Mouse (Mus musculus): ENCODE data around the gene Phkg2. TPM values are rescaled to one million over a fixed set of nuclear protein-coding genes. Genes with fewer than 3 reads are reported as not detected.

The Phkg2 gene
- 10 to 100 TPM; 78.1 to 79.8 TPM for total RNA-seq (2021)
- long read RNA-seq, experiment 1, transcript Phkg2-201 (10 exons, 1,570 nt) = major isoform, 12 of 32 reads
- long read RNA-seq, experiment 1, partial matches to known transcripts = 7 of 32 reads
- long read RNA-seq, experiment 1, other reads (novel, unspliced or antisense) = 8 of 32 reads
- long read RNA-seq, experiment 2, transcript Phkg2-201 (10 exons, 1,570 nt) = major isoform, 8 of 25 reads
- long read RNA-seq, experiment 2, partial matches to known transcripts = 2 of 25 reads
- long read RNA-seq, experiment 2, other reads (novel, unspliced or antisense) = 10 of 25 reads

DNA sequence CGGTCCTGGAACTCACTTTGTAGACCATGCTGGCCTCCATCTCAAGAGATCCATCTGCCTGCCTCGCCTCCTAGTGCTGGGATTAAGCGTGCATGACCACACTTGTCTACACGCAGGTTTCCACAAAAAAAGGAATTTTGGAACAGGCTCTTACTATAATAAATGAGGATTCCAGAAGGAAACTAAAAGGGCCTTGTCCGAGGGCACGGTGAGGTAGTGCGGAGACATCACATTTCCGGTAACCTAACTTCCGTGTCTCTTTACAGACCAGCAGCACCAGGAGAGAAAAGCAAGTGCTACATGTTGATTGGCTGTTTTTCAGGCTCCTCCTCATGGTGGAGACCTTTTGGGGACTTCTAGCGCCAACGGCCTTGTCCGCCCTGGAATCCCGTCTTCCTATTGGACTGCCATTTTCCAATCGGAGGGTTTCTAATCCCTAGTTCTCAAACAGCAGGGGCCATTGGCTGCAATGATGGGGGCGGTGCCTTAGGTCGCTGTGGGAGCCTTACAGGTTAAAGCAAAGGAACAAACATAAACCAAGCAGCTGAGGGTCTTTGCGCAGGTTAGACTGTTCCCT lies at the start of gene Phkg2:
Gene Phkg2, plus strand, starts transcription at position 446 of the 577 bp plus-strand sequence.
- intact Hi-C loops (cut with DNase I) = no loop called here
- peak within 1 kb of the TSS; percentile 88 for H3K27ac ChIP-seq
- TF ChIP-seq CTCF (IDR thresholded peaks at IDR 0.05) = no peak; the same call in none of the 2 replicates
- H3K4me3 ChIP-seq = peak within 1 kb of the TSS; percentile 87
- DNase-seq (ENCODE audit: extremely low spot score in 1 of 2, low spot score in 2 of 2) = peak; percentile 80 to 89

DNA sequence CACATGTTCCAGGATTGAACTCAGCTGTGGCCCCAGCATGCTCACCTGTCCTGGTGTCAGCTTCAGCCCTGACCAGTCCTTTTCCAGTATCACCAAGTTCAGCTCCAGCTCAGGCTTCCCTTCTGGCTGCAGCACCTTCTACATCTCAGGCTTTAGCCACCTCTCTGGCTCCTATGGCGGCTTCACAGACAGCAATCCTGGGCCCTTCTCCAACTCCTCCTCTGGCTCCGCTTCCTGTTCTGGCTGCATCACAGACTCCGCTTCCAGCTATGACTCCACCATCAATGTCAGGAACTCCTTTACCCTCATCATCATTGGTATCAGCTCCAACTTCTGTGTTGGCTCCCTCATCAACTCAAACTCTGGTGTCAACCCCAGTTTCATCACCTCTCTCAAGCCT lies 31.5 kb upstream of the Phkg2 start:
- intact Hi-C loops (cut with DNase I) = no loop called here
- no peak for DNase-seq (ENCODE audit: extremely low spot score in 1 of 2, low spot score in 2 of 2)
- Histone ChIP-seq H3K27ac (no peak overlapping the region), H3K4me3 (no peak overlapping the region)
- TF ChIP-seq CTCF (IDR thresholded peaks at IDR 0.05) = no peak

GRCm38 (mm10) chr7:127549116-127549835 lies 23.9 kb upstream of the Phkg2 start:
- Histone ChIP-seq H3K4me3 (no peak overlapping the region), H3K27ac (no peak overlapping the region)
- TF ChIP-seq CTCF (IDR thresholded peaks at IDR 0.05) = no peak
- intact Hi-C loops (cut with DNase I) = no loop called here
- no peak for DNase-seq (ENCODE audit: extremely low spot score in 1 of 2, low spot score in 2 of 2)

DNA sequence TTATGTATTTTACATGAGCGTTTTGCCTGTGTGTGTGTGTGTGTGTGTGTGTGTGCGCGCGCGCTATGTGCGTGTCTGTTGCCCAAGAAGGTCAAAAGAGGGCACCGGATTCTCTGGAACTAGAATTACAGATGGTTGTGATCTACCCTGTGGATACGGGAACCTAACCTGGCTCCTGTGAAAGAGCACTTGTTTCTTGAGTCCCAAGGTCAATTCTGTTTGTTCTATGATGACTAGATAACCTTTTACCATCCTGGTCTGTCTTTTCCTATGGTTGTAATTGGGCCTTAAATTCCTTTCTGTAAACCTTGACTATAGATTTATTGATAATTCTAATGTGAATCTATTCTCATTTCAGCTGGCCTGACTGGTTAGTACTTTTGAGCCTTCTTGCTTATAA lies 21.6 kb upstream of the Phkg2 start:
- DNase-seq (ENCODE audit: extremely low spot score in 1 of 2, low spot score in 2 of 2) = no peak
- no peak for TF ChIP-seq CTCF (IDR thresholded peaks at IDR 0.05)
- intact Hi-C loops (cut with DNase I) = no loop called here
- Histone ChIP-seq H3K27ac (no peak overlapping the region), H3K4me3 (no peak overlapping the region)

DNA sequence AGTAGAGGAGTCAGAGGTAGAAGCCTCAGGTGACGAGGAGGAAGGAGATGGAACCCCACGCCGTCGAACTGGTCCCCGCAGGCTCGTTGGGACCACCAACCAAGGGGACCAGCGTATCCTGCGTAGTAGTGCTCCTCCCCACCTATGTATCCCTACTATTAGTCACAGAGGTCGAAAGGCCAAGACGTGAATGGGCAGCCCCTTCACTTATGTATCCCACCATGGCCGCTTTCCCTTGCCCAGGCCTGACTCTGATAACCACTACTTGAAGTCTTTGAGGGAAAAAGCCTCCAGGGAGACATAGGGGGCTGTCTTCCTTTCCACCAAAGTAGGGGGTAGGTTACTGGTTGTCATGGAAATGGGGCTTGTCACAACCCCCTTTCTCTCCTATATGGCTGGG lies 12.6 kb upstream of the Phkg2 start:
- Histone ChIP-seq H3K4me3 (no peak overlapping the region), H3K27ac (no peak overlapping the region)
- DNase-seq (ENCODE audit: extremely low spot score in 1 of 2, low spot score in 2 of 2) = no peak
- intact Hi-C loops (cut with DNase I) = no loop called here
- no peak for TF ChIP-seq CTCF (IDR thresholded peaks at IDR 0.05)

- intact Hi-C loops (cut with DNase I) = no loop called here
- no peak within 1 kb of the TSS for H3K27ac ChIP-seq
- TF ChIP-seq CTCF (IDR thresholded peaks at IDR 0.05) = no peak
- no peak for DNase-seq (ENCODE audit: extremely low spot score in 1 of 2, low spot score in 2 of 2)
- no peak within 1 kb of the TSS for H3K4me3 ChIP-seq
Measured at GRCm38 (mm10) chr7:127561340-127561858, 11.7 kb upstream of the Phkg2 start, which contains the start of gene Tmem265. Gene Tmem265 (plus strand): TSS chr7:127561390.

GRCm38 (mm10) chr7:127564381-127565150 lies 8.6 kb upstream of the Phkg2 start:
- no peak for DNase-seq (ENCODE audit: extremely low spot score in 1 of 2, low spot score in 2 of 2)
- TF ChIP-seq CTCF (IDR thresholded peaks at IDR 0.05) = no peak; the same call in 1 of the 2 replicates
- Histone ChIP-seq H3K27ac (no peak overlapping the region), H3K4me3 (no peak overlapping the region)
- intact Hi-C loops (cut with DNase I) = no loop called here

- TF ChIP-seq CTCF (IDR thresholded peaks at IDR 0.05) = no peak
- no peak for DNase-seq (ENCODE audit: extremely low spot score in 1 of 2, low spot score in 2 of 2)
- peak overlapping the region; percentile 87 for H3K4me3 ChIP-seq
- H3K27ac ChIP-seq = peak overlapping the region; percentile 50
- intact Hi-C loops (cut with DNase I) = no loop called here
Measured at GRCm38 (mm10) chr7:127573503-127574008, 416 bp downstream of the Phkg2 start.

DNA sequence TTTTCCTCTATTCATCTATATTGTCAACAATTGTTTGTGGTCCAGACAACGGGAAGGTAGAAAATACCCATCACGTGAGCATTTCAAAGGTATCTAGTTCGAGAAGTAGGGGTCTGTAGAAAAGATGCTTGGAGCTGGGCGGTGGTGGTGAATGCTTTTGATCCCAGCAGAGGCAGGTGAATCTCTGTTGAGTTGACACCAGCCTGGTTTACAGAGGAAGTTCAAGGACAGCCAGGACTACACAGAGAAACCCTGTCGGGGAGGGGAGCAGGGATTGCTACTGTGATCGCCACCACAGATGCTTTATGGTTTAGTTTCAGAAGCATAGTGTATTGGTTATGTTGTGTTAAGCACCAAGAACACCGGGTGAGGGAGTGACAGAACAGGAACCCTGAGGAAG lies 975 bp downstream of the Phkg2 start:
- intact Hi-C loops (cut with DNase I) = no loop called here
- TF ChIP-seq CTCF (IDR thresholded peaks at IDR 0.05) = no peak
- peak overlapping the region; percentile 87 for H3K4me3 ChIP-seq
- no peak for DNase-seq (ENCODE audit: extremely low spot score in 1 of 2, low spot score in 2 of 2)
- H3K27ac ChIP-seq = peak overlapping the region; percentile 50

- TF ChIP-seq CTCF (IDR thresholded peaks at IDR 0.05) = no peak
- Histone ChIP-seq H3K27ac (no peak overlapping the region), H3K4me3 (no peak overlapping the region)
- no peak for DNase-seq (ENCODE audit: extremely low spot score in 1 of 2, low spot score in 2 of 2)
- intact Hi-C loops (cut with DNase I) = no loop called here
Measured at GRCm38 (mm10) chr7:127583260-127583659, 10.1 kb downstream of the Phkg2 start.

- intact Hi-C loops (cut with DNase I) = no loop called here
- DNase-seq (ENCODE audit: extremely low spot score in 1 of 2, low spot score in 2 of 2) = no peak
- no peak for TF ChIP-seq CTCF (IDR thresholded peaks at IDR 0.05)
- Histone ChIP-seq H3K27ac (no peak overlapping the region), H3K4me3 (no peak overlapping the region)
Measured at GRCm38 (mm10) chr7:127585031-127585430, 11.9 kb downstream of the Phkg2 start.

All from left cerebral cortex, adult 2 months (tissue).